Mouse (Mus musculus): ENCODE data around the gene Gsto2.

GRCm38 (mm10) chr19:47834614-47835013 lies 30.7 kb upstream of the Gsto2 start:
- TF ChIP-seq POLR2A (IDR thresholded peaks at IDR 0.05; ENCODE audit: insufficient read depth, low read depth, low read length) (no peak), CTCF (IDR thresholded peaks at IDR 0.05) (no peak), EP300 (IDR thresholded peaks at IDR 0.05; ENCODE audit: insufficient read depth, low read depth, low read length) (no peak)
